ENCODE assay signal across 19 mouse cellular contexts in the genomic region with DNA sequence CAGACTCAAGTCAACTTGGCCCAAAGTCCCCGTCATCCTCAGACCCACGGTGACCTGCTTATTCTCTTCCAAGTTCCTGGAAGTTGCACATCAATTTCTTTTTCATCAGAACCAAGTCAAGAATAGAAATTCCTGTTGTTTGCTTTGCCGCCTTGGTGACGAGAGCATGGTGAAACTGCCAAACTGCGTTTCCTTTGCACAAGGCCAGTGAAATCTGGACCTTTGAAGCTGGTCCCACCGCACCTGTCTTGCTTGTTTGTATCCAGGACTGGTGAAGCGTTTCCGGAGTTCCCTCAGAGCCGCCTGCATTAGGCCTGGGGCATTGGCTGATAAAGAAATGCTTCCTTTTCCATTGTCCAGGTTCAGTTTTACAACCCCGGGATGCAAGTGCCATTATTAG. TPM values are rescaled to one million over a fixed set of nuclear protein-coding genes. Genes with fewer than 3 reads are reported as not detected.
A peak's percentile ranks its signal among the peaks of the same experiment; 100 is the strongest.
DNase-seq lines count a peak whose midpoint lies in the region; ATAC-seq and TF ChIP-seq lines count a peak whose summit lies in the region.
"Had no signal": no experiment of that assay in that cellular context is flagged by ENCODE, and none has a peak within 500 bp of the region (broad histone marks: within the 10 kb centered on the region; RNA-seq: fewer than 3 reads in every experiment).

No protein-coding gene starts in this region.

- ATAC-seq in lung, embryonic 14.5 days (ENCODE audit: insufficient read depth): no peak
- ATAC-seq in embryonic facial prominence, embryonic 14.5 days (ENCODE audit: low read depth): no peak
- ATAC-seq: forebrain, embryonic 14.5 days had no signal

- no peak overlapping the region for H3K4me3 ChIP-seq in lung, embryonic 14.5 days (ENCODE audit: low read depth, low read length)
- H3K4me3 ChIP-seq in lung, adult 2 months (replicated peaks; ENCODE audit: extremely low read depth, low read depth, low read length): no peak overlapping the region
- H3K4me3 ChIP-seq in embryonic facial prominence, embryonic 14.5 days (ENCODE audit: low read depth, low read length): no peak overlapping the region
- H3K4me3 ChIP-seq in limb, embryonic 10.5 days: no peak overlapping the region
- H3K4me3 ChIP-seq: hindbrain, embryonic 15.5 days; limb, embryonic 13.5 days; liver, embryonic 15.5 days; midbrain, embryonic 12.5 days; myocyte had no signal

- no peaks in the 10 kb centered on the region for H3K9me3 ChIP-seq in lung, embryonic 14.5 days (ENCODE audit: low read depth, low read length)
- H3K9me3 ChIP-seq in embryonic facial prominence, embryonic 14.5 days (ENCODE audit: control insufficient read depth, low read length): no peaks in the 10 kb centered on the region
- no peaks in the 10 kb centered on the region for H3K9me3 ChIP-seq in limb, embryonic 10.5 days (replicated peaks)
- H3K9me3 ChIP-seq: hindbrain, embryonic 15.5 days; limb, embryonic 13.5 days; liver, embryonic 15.5 days; midbrain, embryonic 12.5 days had no signal

- H3K27me3 ChIP-seq in lung, embryonic 14.5 days (ENCODE audit: insufficient read depth, low read length): no peaks in the 10 kb centered on the region
- H3K27me3 ChIP-seq in embryonic facial prominence, embryonic 14.5 days (replicated peaks; ENCODE audit: control insufficient read depth, insufficient read depth, low read length): no peaks in the 10 kb centered on the region
- no peaks in the 10 kb centered on the region for H3K27me3 ChIP-seq in limb, embryonic 10.5 days (ENCODE audit: low read depth, poor library complexity, severe bottlenecking)
- H3K27me3 ChIP-seq: hindbrain, embryonic 15.5 days; limb, embryonic 13.5 days; liver, embryonic 15.5 days had no signal

- 71% methylated on average over 10 of the region's 10 CpGs for WGBS in lung, embryonic 14.5 days
- 47% methylated on average over 10 of the region's 10 CpGs for WGBS in lung, adult 2 months
- WGBS in embryonic facial prominence, embryonic 14.5 days: 70% methylated on average over 10 of the region's 10 CpGs
- 88% methylated on average over 10 of the region's 10 CpGs for WGBS in limb, embryonic 10.5 days

- no peaks in the 10 kb centered on the region for H3K4me1 ChIP-seq in lung, embryonic 14.5 days (ENCODE audit: insufficient read depth)
- H3K4me1 ChIP-seq in lung, adult 2 months (ENCODE audit: control insufficient read depth, insufficient read depth, low read length): no peaks in the 10 kb centered on the region
- H3K4me1 ChIP-seq in embryonic facial prominence, embryonic 14.5 days (ENCODE audit: control insufficient read depth, insufficient read depth, low read length): peaks cover 6% of the 10 kb centered on the region; the same call in 1 of the 2 replicates
- H3K4me1 ChIP-seq in limb, embryonic 10.5 days: peaks cover 19% of the 10 kb centered on the region
- H3K4me1 ChIP-seq: hindbrain, embryonic 15.5 days; midbrain, embryonic 12.5 days had no signal

- intact Hi-C loops in left cerebral cortex, postnatal 4 days (cut with DNase I): no loop called here

- H3K4me2 ChIP-seq in lung, embryonic 14.5 days: no peak overlapping the region
- no peak overlapping the region for H3K4me2 ChIP-seq in embryonic facial prominence, embryonic 14.5 days (ENCODE audit: low read depth, low read length)
- H3K4me2 ChIP-seq: hindbrain, embryonic 15.5 days; limb, embryonic 13.5 days; liver, embryonic 15.5 days; midbrain, embryonic 12.5 days had no signal

- TF ChIP-seq POLR2A in lung, adult 2 months (IDR thresholded peaks at IDR 0.05; ENCODE audit: borderline replicate concordance, extremely low read depth, low read depth, low read length): no peak

- peak; percentile 39 for DNase-seq in gastrocnemius, postnatal 25 days
- no peak for DNase-seq in gastrocnemius, adult 8-10 months (ENCODE audit: low spot score in 2 of 2)
- DNase-seq in lung, embryonic 14.5 days: peak; percentile 47
- no peak for DNase-seq in lung, adult 2 months
- DNase-seq in embryonic facial prominence, embryonic 14.5 days (ENCODE audit: low spot score): peak; percentile 41
- DNase-seq in limb, embryonic 10.5 days (ENCODE audit: low spot score): no peak
- DNase-seq in left cerebral cortex, postnatal 4 days: no peak
- DNase-seq in cerebellum, adult 11 months: no peak
- DNase-seq: cerebellum, adult 18-20 months; lung, postnatal 4 days; retina, postnatal 1 day had no signal

- no peak overlapping the region for H3K27ac ChIP-seq in lung, embryonic 14.5 days (ENCODE audit: low read depth)
- no peak overlapping the region for H3K27ac ChIP-seq in embryonic facial prominence, embryonic 14.5 days (replicated peaks; ENCODE audit: low read depth, low read length)
- peak overlapping the region; percentile 46; the same call in 1 of the 2 replicates for H3K27ac ChIP-seq in limb, embryonic 10.5 days
- H3K27ac ChIP-seq: hindbrain, embryonic 15.5 days; kidney, postnatal 0 days; liver, embryonic 15.5 days; midbrain, embryonic 12.5 days had no signal

- no peak for TF ChIP-seq CTCF in lung, embryonic 14.5 days (IDR thresholded peaks at IDR 0.05; ENCODE audit: low read depth)
- TF ChIP-seq CTCF in lung, adult 2 months (IDR thresholded peaks at IDR 0.05; ENCODE audit: insufficient read depth, low read length): no peak

- no peak overlapping the region for H3K9ac ChIP-seq in lung, embryonic 14.5 days
- no peak overlapping the region for H3K9ac ChIP-seq in embryonic facial prominence, embryonic 14.5 days (ENCODE audit: low read depth, low read length)
- H3K9ac ChIP-seq: hindbrain, embryonic 15.5 days; limb, embryonic 13.5 days; liver, embryonic 15.5 days; midbrain, embryonic 12.5 days had no signal

- no peaks in the 10 kb centered on the region for H3K36me3 ChIP-seq in lung, embryonic 14.5 days (ENCODE audit: insufficient read depth)
- H3K36me3 ChIP-seq in embryonic facial prominence, embryonic 14.5 days (ENCODE audit: control insufficient read depth, insufficient read depth, low read length): no peaks in the 10 kb centered on the region
- H3K36me3 ChIP-seq in limb, embryonic 10.5 days: no peaks in the 10 kb centered on the region
- H3K36me3 ChIP-seq: hindbrain, embryonic 15.5 days; limb, embryonic 13.5 days; liver, embryonic 15.5 days; midbrain, embryonic 12.5 days had no signal

RNA-seq across cellular contexts. Expression of a gene that starts 44.0 kb away (rescaled TPM):
- total RNA-seq in gastrocnemius, postnatal 25 days (2021): 10 to 100 TPM; 18.8 to 21.5 TPM
- total RNA-seq in gastrocnemius, adult 8-10 months (2022): 10 to 100 TPM; 10.9 to 18.4 (median 12.4) TPM
- 15.6 and 17.8 TPM in 2 replicates for polyA plus RNA-seq in lung, embryonic 14.5 days (2014; fragmentation: Nextera tagmentation; extraction: Ambion mirVana)
- polyA plus RNA-seq in lung, adult 2 months (2012; rRNA removed): 105 and 124 TPM in 2 replicates
- 18.0 and 19.8 TPM in 2 replicates for polyA plus RNA-seq in embryonic facial prominence, embryonic 14.5 days (2014; fragmentation: Nextera tagmentation; extraction: Ambion mirVana)
- polyA plus RNA-seq in limb, embryonic 10.5 days (2016; fragmentation: Nextera tagmentation; extraction: Ambion mirVana): 28.0 and 32.6 TPM in 2 replicates
- total RNA-seq in left cerebral cortex, postnatal 4 days (2021): 10 to 100 TPM; 15.2 to 15.6 TPM
- total RNA-seq: MEL had no signal

Comparison
In these comparisons a context has a peak if more than half of its experiments do, and no peak if none do; other contexts are left out.
1. DNase-seq: peak in gastrocnemius, postnatal 25 days (single experiment), lung, embryonic 14.5 days (single experiment) and embryonic facial prominence, embryonic 14.5 days (single experiment); none in gastrocnemius, adult 8-10 months (0 of 2), lung, adult 2 months (single experiment), limb, embryonic 10.5 days (single experiment), left cerebral cortex, postnatal 4 days (single experiment) and cerebellum, adult 11 months (single experiment).